Mouse (Mus musculus): ENCODE results near the gene Gm29427.
"Not testable (repeated sequence)": the region's sequence is repeated elsewhere in the genome, so short reads cannot be mapped to it uniquely, and the experiment has no call there.

Gm29427 gene

GRCm38 (mm10) chr1:130731741-130732337 lies 16.2 kb upstream of the Gm29427 start, which contains the start of gene AA986860:
Gene AA986860, plus strand, starts transcription at chr1:130731976.
- DNase-seq = no peak

- DNase-seq = no peak
Measured at GRCm38 (mm10) chr1:130729153-130729552, 13.6 kb upstream of the Gm29427 start, which contains the start of gene Pfkfb2. Gene Pfkfb2, minus strand, starts transcription at chr1:130729253.

- no peak for DNase-seq
Measured at GRCm38 (mm10) chr1:130728708-130729107, 13.1 kb upstream of the Gm29427 start.

GRCm38 (mm10) chr1:130728070-130728469 lies 12.5 kb upstream of the Gm29427 start:
- no peak for DNase-seq

- no peak for DNase-seq
Measured at GRCm38 (mm10) chr1:130726396-130726795, 10.8 kb upstream of the Gm29427 start.

GRCm38 (mm10) chr1:130724206-130724605 lies 8.6 kb upstream of the Gm29427 start:
- no peak for DNase-seq

- DNase-seq = peak; percentile 87 to 93
Measured at GRCm38 (mm10) chr1:130717291-130717871, 1.8 kb upstream of the Gm29427 start, which contains the start of gene Yod1. Gene Yod1, plus strand, starts transcription at chr1:130717327.

- peak; percentile 63 to 74 for DNase-seq
Measured at GRCm38 (mm10) chr1:130716513-130717290, 1.1 kb upstream of the Gm29427 start.

- DNase-seq = no peak
Measured at GRCm38 (mm10) chr1:130716218-130716512, 566 bp upstream of the Gm29427 start.

- DNase-seq = no peak
Measured at GRCm38 (mm10) chr1:130714046-130714445, 1.6 kb downstream of the Gm29427 start.

- no peak for DNase-seq
Measured at GRCm38 (mm10) chr1:130710283-130711080, 5.1 kb downstream of the Gm29427 start.

GRCm38 (mm10) chr1:130703613-130704012 lies 12.0 kb downstream of the Gm29427 start:
- no peak for DNase-seq

- no peak for DNase-seq
Measured at GRCm38 (mm10) chr1:130701976-130702375, 13.6 kb downstream of the Gm29427 start.

- DNase-seq = peak; percentile 57 to 62
Measured at GRCm38 (mm10) chr1:130699937-130700633, 15.5 kb downstream of the Gm29427 start.

- no peak for DNase-seq
Measured at GRCm38 (mm10) chr1:130698601-130699000, 17.0 kb downstream of the Gm29427 start.

GRCm38 (mm10) chr1:130683905-130684304 lies 31.7 kb downstream of the Gm29427 start:
- no peak for DNase-seq

- no peak for DNase-seq
Measured at GRCm38 (mm10) chr1:130681656-130682413, 33.8 kb downstream of the Gm29427 start.

GRCm38 (mm10) chr1:130681075-130681474 lies 34.5 kb downstream of the Gm29427 start:
- DNase-seq = no peak

- no peak for DNase-seq
Measured at GRCm38 (mm10) chr1:130678551-130678950, 37.0 kb downstream of the Gm29427 start.

GRCm38 (mm10) chr1:130663576-130663975 lies 52.0 kb downstream of the Gm29427 start:
- DNase-seq = not testable (repeated sequence)

GRCm38 (mm10) chr1:130661454-130661853 lies 54.1 kb downstream of the Gm29427 start, which contains the start of gene C4bp:
Gene C4bp, minus strand, starts transcription at chr1:130661632.
- DNase-seq = no peak

- DNase-seq = peak; percentile 6 to 10
Measured at GRCm38 (mm10) chr1:130659641-130660040, 56.0 kb downstream of the Gm29427 start.
